ENCODE assay signal across 9 mouse cellular contexts in genomic region chr4:49843787-49844186, GRCm38 (mm10). TPM values are rescaled to one million over a fixed set of nuclear protein-coding genes. Genes with fewer than 3 reads are reported as not detected.
DNase-seq lines count a peak whose midpoint lies in the region; ATAC-seq and TF ChIP-seq lines count a peak whose summit lies in the region.
"Had no signal": no experiment of that assay in that cellular context is flagged by ENCODE, and none has a peak within 500 bp of the region (broad histone marks: within the 10 kb centered on the region; RNA-seq: fewer than 3 reads in every experiment).

No protein-coding gene starts in this region.

- peaks cover 10% of the 10 kb centered on the region for H3K4me1 ChIP-seq in kidney, postnatal 0 days (replicated peaks; ENCODE audit: insufficient read depth, low read length)
- no peaks in the 10 kb centered on the region for H3K4me1 ChIP-seq in forebrain, embryonic 14.5 days (ENCODE audit: control insufficient read depth, insufficient read depth, low read length)
- H3K4me1 ChIP-seq in midbrain, embryonic 15.5 days: peaks cover 22% of the 10 kb centered on the region
- H3K4me1 ChIP-seq: megakaryocyte, embryonic 14.5 days had no signal

- no peaks in the 10 kb centered on the region for H3K9me3 ChIP-seq in kidney, postnatal 0 days (replicated peaks; ENCODE audit: low read length)
- H3K9me3 ChIP-seq in forebrain, embryonic 14.5 days (replicated peaks; ENCODE audit: control insufficient read depth, low read length): no peaks in the 10 kb centered on the region
- no peaks in the 10 kb centered on the region for H3K9me3 ChIP-seq in midbrain, embryonic 15.5 days

- no peak overlapping the region for H3K9ac ChIP-seq in kidney, postnatal 0 days (ENCODE audit: low read depth, low read length)
- no peak overlapping the region for H3K9ac ChIP-seq in forebrain, embryonic 14.5 days (ENCODE audit: low read length)
- H3K9ac ChIP-seq in midbrain, embryonic 15.5 days: peak overlapping the region; percentile 66; the same call in 1 of the 2 replicates

- H3K4me2 ChIP-seq in kidney, postnatal 0 days (ENCODE audit: low read length): no peak overlapping the region
- peak overlapping the region; percentile 95 for H3K4me2 ChIP-seq in forebrain, embryonic 14.5 days (ENCODE audit: low read length)
- peak overlapping the region; percentile 99 for H3K4me2 ChIP-seq in midbrain, embryonic 15.5 days

- DNase-seq in kidney, postnatal 0 days (ENCODE audit: low spot score): peak; percentile 35
- no peak for DNase-seq in kidney, adult 8-10 months
- peak; percentile 62 for DNase-seq in embryo, embryonic 10 days (ENCODE audit: low spot score)
- DNase-seq in forebrain, embryonic 14.5 days (ENCODE audit: low spot score): no peak
- no peak for DNase-seq in lung, postnatal 36 days
- no peak for DNase-seq in gastrocnemius, postnatal 36 days
- DNase-seq: cerebellum, adult 11 months had no signal

- no peak overlapping the region for H3K27ac ChIP-seq in kidney, postnatal 0 days
- no peak overlapping the region for H3K27ac ChIP-seq in forebrain, embryonic 14.5 days (ENCODE audit: low read depth, low read length)
- H3K27ac ChIP-seq in midbrain, embryonic 15.5 days: no peak overlapping the region

- TF ChIP-seq CTCF in kidney, postnatal 0 days (IDR thresholded peaks at IDR 0.05; ENCODE audit: low read depth): no peak

- no peaks in the 10 kb centered on the region for H3K36me3 ChIP-seq in kidney, postnatal 0 days (ENCODE audit: insufficient read depth, low read length)
- no peaks in the 10 kb centered on the region for H3K36me3 ChIP-seq in forebrain, embryonic 14.5 days (ENCODE audit: control insufficient read depth, insufficient read depth, low read length)
- no peaks in the 10 kb centered on the region for H3K36me3 ChIP-seq in midbrain, embryonic 15.5 days (replicated peaks)

- WGBS in kidney, postnatal 0 days: 13% methylated on average over 6 of the region's 6 CpGs
- WGBS in forebrain, embryonic 14.5 days: 15% methylated on average over 6 of the region's 6 CpGs
- WGBS in midbrain, embryonic 15.5 days: 16% methylated on average over 6 of the region's 6 CpGs

- H3K27me3 ChIP-seq in kidney, postnatal 0 days (ENCODE audit: insufficient read depth, low read length): peaks cover 18% of the 10 kb centered on the region
- H3K27me3 ChIP-seq in forebrain, embryonic 14.5 days (replicated peaks; ENCODE audit: control insufficient read depth, insufficient read depth, low read length): peaks cover 27% of the 10 kb centered on the region
- H3K27me3 ChIP-seq in midbrain, embryonic 15.5 days (replicated peaks): peaks cover 5% of the 10 kb centered on the region; the same call in 1 of the 2 replicates

- intact Hi-C loops in gastrocnemius, postnatal 36 days (cut with DNase I): no loop called here

- no peak overlapping the region for H3K4me3 ChIP-seq in kidney, postnatal 0 days (replicated peaks; ENCODE audit: low read depth, low read length)
- peak overlapping the region; percentile 53 for H3K4me3 ChIP-seq in forebrain, embryonic 14.5 days (ENCODE audit: low read depth, low read length)
- H3K4me3 ChIP-seq in midbrain, embryonic 15.5 days: peak overlapping the region; percentile 89
- H3K4me3 ChIP-seq: megakaryocyte, embryonic 14.5 days had no signal

- ATAC-seq in kidney, postnatal 0 days (replicated peaks; ENCODE audit: low FRiP score, low read depth): no peak
- no peak for ATAC-seq in forebrain, embryonic 14.5 days
- ATAC-seq in midbrain, embryonic 15.5 days (replicated peaks): no peak

RNA-seq across cellular contexts. Expression of gene Grin3a, which starts 1.8 kb away (rescaled TPM):
- 0.57 and 0.67 TPM in 2 replicates for polyA plus RNA-seq in kidney, postnatal 0 days (2015; fragmentation: Nextera tagmentation; extraction: Ambion mirVana)
- 5.8 and 8.7 TPM in 2 replicates for polyA plus RNA-seq in forebrain, embryonic 14.5 days (2014; fragmentation: Nextera tagmentation; extraction: Ambion mirVana)
- 27.5 and 29.8 TPM in 2 replicates for polyA plus RNA-seq in midbrain, embryonic 15.5 days (2015; fragmentation: Nextera tagmentation; extraction: Ambion mirVana)
- under 1 TPM; 0.10 to 0.13 TPM for total RNA-seq in gastrocnemius, postnatal 36 days (2021)

Comparison
In these comparisons a context has a peak if more than half of its experiments do, and no peak if none do; other contexts are left out.
1. DNase-seq: peak in kidney, postnatal 0 days (single experiment) and embryo, embryonic 10 days (single experiment); none in kidney, adult 8-10 months (0 of 2), forebrain, embryonic 14.5 days (single experiment), lung, postnatal 36 days (single experiment) and gastrocnemius, postnatal 36 days (0 of 2).